ENCODE assay signal across 7 mouse cellular contexts in genomic region chrX:95444776-95445111, GRCm38 (mm10). TPM values are rescaled to one million over a fixed set of nuclear protein-coding genes. Genes with fewer than 3 reads are reported as not detected.
A peak's percentile ranks its signal among the peaks of the same experiment; 100 is the strongest.
DNase-seq lines count a peak whose midpoint lies in the region; ATAC-seq and TF ChIP-seq lines count a peak whose summit lies in the region.

Gene Amer1, minus strand, starts transcription at chrX:95444872.

- WGBS in embryonic facial prominence, embryonic 11.5 days = 20% methylated on average over 18 of the region's 19 CpGs
- WGBS in kidney, adult 2 months = under 1% methylated on average over 19 of the region's 19 CpGs
- 12% methylated on average over 19 of the region's 19 CpGs for WGBS in limb, embryonic 12.5 days
- 11% methylated on average over 19 of the region's 19 CpGs for WGBS in midbrain, embryonic 15.5 days
- WGBS in spleen, adult 2 months = 25% methylated on average over 19 of the region's 19 CpGs

- peak; percentile 28 for TF ChIP-seq POLR2A in kidney, adult 2 months (IDR thresholded peaks at IDR 0.05; ENCODE audit: low read depth, low read length)
- TF ChIP-seq POLR2A in spleen, adult 2 months (IDR thresholded peaks at IDR 0.05; ENCODE audit: low read depth, low read length) = no peak

- no peak for TF ChIP-seq CTCF in kidney, adult 2 months (conservative IDR thresholded peaks at IDR 0.05; ENCODE audit: insufficient read depth, insufficient read length, low read depth, low read length)
- no peak for TF ChIP-seq CTCF in spleen, adult 2 months (IDR thresholded peaks at IDR 0.05; ENCODE audit: extremely low read depth, insufficient read depth, insufficient read length, insufficient replicate concordance)

- H3K27me3 ChIP-seq in embryonic facial prominence, embryonic 11.5 days (ENCODE audit: control insufficient read depth, insufficient read depth, low read length) = no peaks in the 10 kb centered on the region
- H3K27me3 ChIP-seq in kidney, adult 2 months (replicated peaks; ENCODE audit: control insufficient read depth, insufficient read depth, low read length) = no peaks in the 10 kb centered on the region
- H3K27me3 ChIP-seq in limb, embryonic 12.5 days = peaks cover 18% of the 10 kb centered on the region; the same call in 1 of the 2 replicates
- H3K27me3 ChIP-seq in midbrain, embryonic 15.5 days (replicated peaks) = no peaks in the 10 kb centered on the region
- H3K27me3 ChIP-seq in spleen, adult 2 months (ENCODE audit: control insufficient read depth, insufficient read depth, low read length) = no peaks in the 10 kb centered on the region; the same call in 1 of the 2 replicates

- peak; percentile 98 for ATAC-seq in embryonic facial prominence, embryonic 11.5 days (replicated peaks; ENCODE audit: insufficient number of reproducible peaks, low FRiP score, low TSS enrichment, low read depth)
- peak; percentile 97 for ATAC-seq in limb, embryonic 12.5 days (ENCODE audit: insufficient number of reproducible peaks, insufficient read depth, low FRiP score, low TSS enrichment, low read depth)
- ATAC-seq in midbrain, embryonic 15.5 days (replicated peaks) = peak; percentile 99

- H3K27ac ChIP-seq in embryonic facial prominence, embryonic 11.5 days (replicated peaks; ENCODE audit: low read depth, low read length) = peak within 1 kb of the TSS; percentile 28; the same call in 1 of the 2 replicates
- H3K27ac ChIP-seq in kidney, adult 2 months (ENCODE audit: insufficient read depth, low read depth, low read length) = peak within 1 kb of the TSS; percentile 92
- peak within 1 kb of the TSS; percentile 81 for H3K27ac ChIP-seq in limb, embryonic 12.5 days
- peak within 1 kb of the TSS; percentile 83 for H3K27ac ChIP-seq in midbrain, embryonic 15.5 days
- H3K27ac ChIP-seq in spleen, adult 2 months (ENCODE audit: insufficient read depth, low read length) = peak within 1 kb of the TSS; percentile 70; the same call in 1 of the 2 replicates

- peak within 1 kb of the TSS; percentile 46 for H3K4me2 ChIP-seq in embryonic facial prominence, embryonic 11.5 days (ENCODE audit: low read depth, low read length)
- peak within 1 kb of the TSS; percentile 58 for H3K4me2 ChIP-seq in limb, embryonic 12.5 days
- peak within 1 kb of the TSS; percentile 62 for H3K4me2 ChIP-seq in midbrain, embryonic 15.5 days

- peak within 1 kb of the TSS; percentile 62 for H3K9ac ChIP-seq in embryonic facial prominence, embryonic 11.5 days (replicated peaks; ENCODE audit: low read length)
- peak within 1 kb of the TSS; percentile 58 for H3K9ac ChIP-seq in limb, embryonic 12.5 days (replicated peaks)
- peak within 1 kb of the TSS; percentile 65 for H3K9ac ChIP-seq in midbrain, embryonic 15.5 days

- H3K9me3 ChIP-seq in embryonic facial prominence, embryonic 11.5 days (replicated peaks; ENCODE audit: control insufficient read depth, low read length) = no peaks in the 10 kb centered on the region
- no peaks in the 10 kb centered on the region for H3K9me3 ChIP-seq in limb, embryonic 12.5 days
- no peaks in the 10 kb centered on the region for H3K9me3 ChIP-seq in midbrain, embryonic 15.5 days

- no peaks in the 10 kb centered on the region for H3K36me3 ChIP-seq in embryonic facial prominence, embryonic 11.5 days (replicated peaks; ENCODE audit: control insufficient read depth, insufficient read depth, low read depth, low read length)
- H3K36me3 ChIP-seq in kidney, adult 2 months (ENCODE audit: control insufficient read depth, insufficient read depth, low read length) = no peaks in the 10 kb centered on the region
- H3K36me3 ChIP-seq in limb, embryonic 12.5 days = no peaks in the 10 kb centered on the region
- no peaks in the 10 kb centered on the region for H3K36me3 ChIP-seq in midbrain, embryonic 15.5 days (replicated peaks)
- H3K36me3 ChIP-seq in spleen, adult 2 months (ENCODE audit: control insufficient read depth, insufficient read depth, low read length) = no peaks in the 10 kb centered on the region

- H3K4me1 ChIP-seq in embryonic facial prominence, embryonic 11.5 days (ENCODE audit: control insufficient read depth, insufficient read depth, low read length) = no peaks in the 10 kb centered on the region
- no peaks in the 10 kb centered on the region; the same call in 1 of the 2 replicates for H3K4me1 ChIP-seq in kidney, adult 2 months (ENCODE audit: control insufficient read depth, insufficient read depth, low read length)
- no peaks in the 10 kb centered on the region for H3K4me1 ChIP-seq in limb, embryonic 12.5 days (replicated peaks)
- peaks cover 17% of the 10 kb centered on the region for H3K4me1 ChIP-seq in midbrain, embryonic 15.5 days
- peaks cover 3% of the 10 kb centered on the region; the same call in 1 of the 2 replicates for H3K4me1 ChIP-seq in spleen, adult 2 months (ENCODE audit: control insufficient read depth, insufficient read depth, insufficient read length)

- peak; percentile 92 for DNase-seq in adrenal gland, postnatal 14 days
- peak; percentile 86 for DNase-seq in embryonic facial prominence, embryonic 11.5 days (ENCODE audit: low spot score)
- peak; percentile 93 to 96 for DNase-seq in heart, adult 18-20 months
- peak; percentile 97 for DNase-seq in kidney, adult 2 months
- DNase-seq in spleen, adult 2 months (ENCODE audit: low read depth in 1 of 2, low spot score in 2 of 2) = peak; percentile 75 to 83

- H3K4me3 ChIP-seq in embryonic facial prominence, embryonic 11.5 days (ENCODE audit: low read depth, low read length) = peak within 1 kb of the TSS; percentile 55
- H3K4me3 ChIP-seq in kidney, adult 2 months (ENCODE audit: insufficient read depth, low read depth, low read length) = peak within 1 kb of the TSS; percentile 61
- H3K4me3 ChIP-seq in limb, embryonic 12.5 days (replicated peaks) = peak within 1 kb of the TSS; percentile 55
- H3K4me3 ChIP-seq in midbrain, embryonic 15.5 days = peak within 1 kb of the TSS; percentile 64
- H3K4me3 ChIP-seq in spleen, adult 2 months (ENCODE audit: extremely low read depth, insufficient read depth, insufficient read length) = peak within 1 kb of the TSS; percentile 82

RNA-seq across cellular contexts. Expression of gene Amer1, which starts in this region (rescaled TPM):
- total RNA-seq in adrenal gland, postnatal 14 days (2021) = 10.2 and 11.8 TPM in 2 replicates
- 8.6 and 8.7 TPM in 2 replicates for polyA plus RNA-seq in embryonic facial prominence, embryonic 11.5 days (2014; fragmentation: Nextera tagmentation; extraction: Ambion mirVana)
- total RNA-seq in heart, adult 18-20 months (2021) = 1 to 10 TPM; 2.5 to 3.6 TPM
- polyA plus RNA-seq in kidney, adult 2 months (2012; rRNA removed) = 1.8 TPM in 2 replicates
- 13.1 and 13.5 TPM in 2 replicates for polyA plus RNA-seq in limb, embryonic 12.5 days (2016; fragmentation: Nextera tagmentation; extraction: Ambion mirVana)
- polyA plus RNA-seq in midbrain, embryonic 15.5 days (2015; fragmentation: Nextera tagmentation; extraction: Ambion mirVana) = 13.0 and 13.3 TPM in 2 replicates
- polyA plus RNA-seq in spleen, adult 2 months (2012; rRNA removed) = 1.3 and 1.4 TPM in 2 replicates

Comparison
In these comparisons a context has a peak if more than half of its experiments do, and no peak if none do; other contexts are left out.
1. Peak in every context shown above with its lines: DNase-seq, ATAC-seq, H3K4me3 ChIP-seq and H3K27ac ChIP-seq.
2. H3K27ac ChIP-seq: peak in every context shown above with its lines; median percentile 92 in kidney, adult 2 months; 83 in midbrain, embryonic 15.5 days; 81 in limb, embryonic 12.5 days; 70 in spleen, adult 2 months; 28 in embryonic facial prominence, embryonic 11.5 days.